Mouse (Mus musculus) kidney, adult 9 months (tissue): ENCODE measurements around the gene Palld.

ENCODE experiments used
- DNase-seq: peaks from one replicate; pipeline ENCODE4 v3.0.0; 2022

Palld gene

GRCm38 (mm10) chr8:61771328-61771727 is 131.2 kb downstream of the Palld start:
- DNase-seq, result no peak

- DNase-seq, result no peak
Observed at GRCm38 (mm10) chr8:61769340-61769879, 133.1 kb downstream of the Palld start.

GRCm38 (mm10) chr8:61760190-61760578 is 142.3 kb downstream of the Palld start:
- DNase-seq, result no peak

- no peak for DNase-seq
Observed at GRCm38 (mm10) chr8:61759327-61760189, 142.9 kb downstream of the Palld start.

GRCm38 (mm10) chr8:61758686-61759326 is 143.7 kb downstream of the Palld start:
- peak; percentile 11 for DNase-seq

- DNase-seq, result no peak
Observed at GRCm38 (mm10) chr8:61756971-61757965, 145.2 kb downstream of the Palld start.

- DNase-seq, result no peak
Observed at GRCm38 (mm10) chr8:61755186-61755585, 147.3 kb downstream of the Palld start.

- no peak for DNase-seq
Observed at GRCm38 (mm10) chr8:61747070-61747469, 155.4 kb downstream of the Palld start.

GRCm38 (mm10) chr8:61745181-61745980 is 157.1 kb downstream of the Palld start:
- no peak for DNase-seq

- no peak for DNase-seq
Observed at GRCm38 (mm10) chr8:61743764-61744562, 158.5 kb downstream of the Palld start.

GRCm38 (mm10) chr8:61737465-61737864 is 165.0 kb downstream of the Palld start:
- DNase-seq, result no peak

GRCm38 (mm10) chr8:61736739-61737243 is 165.7 kb downstream of the Palld start:
- DNase-seq, result no peak

- peak; percentile 6 for DNase-seq
Observed at GRCm38 (mm10) chr8:61736117-61736516, 166.4 kb downstream of the Palld start.

GRCm38 (mm10) chr8:61734164-61734563 is 168.3 kb downstream of the Palld start:
- no peak for DNase-seq

GRCm38 (mm10) chr8:61732184-61732583 is 170.3 kb downstream of the Palld start:
- DNase-seq, result no peak

GRCm38 (mm10) chr8:61731306-61732088 is 171.0 kb downstream of the Palld start:
- DNase-seq, result no peak

GRCm38 (mm10) chr8:61730669-61731068 is 171.8 kb downstream of the Palld start:
- no peak for DNase-seq

GRCm38 (mm10) chr8:61725306-61726017 is 177.0 kb downstream of the Palld start:
- no peak for DNase-seq

GRCm38 (mm10) chr8:61722226-61722625 is 180.3 kb downstream of the Palld start:
- no peak for DNase-seq
